Mouse (Mus musculus): ENCODE data around the gene Mrpl45.

Mrpl45 gene

DNA sequence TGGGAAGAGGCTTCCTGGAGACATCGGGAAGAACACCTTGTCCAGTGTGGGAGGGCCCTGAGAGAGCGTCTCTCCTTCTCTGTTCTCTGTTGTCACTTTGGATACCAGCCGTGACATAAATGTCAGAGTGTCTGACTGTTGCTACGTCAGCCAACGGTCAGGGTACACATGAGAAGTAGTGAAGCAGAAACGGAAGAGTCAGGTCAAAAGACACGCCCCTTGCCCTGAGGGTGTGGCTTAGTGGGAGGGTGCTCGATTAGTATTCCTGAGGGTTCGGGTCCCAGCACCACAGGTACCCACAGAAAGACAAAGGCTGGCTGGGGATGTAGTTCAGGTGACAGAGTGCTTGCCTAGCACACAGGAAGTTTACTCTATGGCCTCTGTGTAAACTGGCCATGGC lies 17.5 kb downstream of the Mrpl45 start:
- DNase-seq (ENCODE audit: low read depth, low spot score) = peak; percentile 83

DNA sequence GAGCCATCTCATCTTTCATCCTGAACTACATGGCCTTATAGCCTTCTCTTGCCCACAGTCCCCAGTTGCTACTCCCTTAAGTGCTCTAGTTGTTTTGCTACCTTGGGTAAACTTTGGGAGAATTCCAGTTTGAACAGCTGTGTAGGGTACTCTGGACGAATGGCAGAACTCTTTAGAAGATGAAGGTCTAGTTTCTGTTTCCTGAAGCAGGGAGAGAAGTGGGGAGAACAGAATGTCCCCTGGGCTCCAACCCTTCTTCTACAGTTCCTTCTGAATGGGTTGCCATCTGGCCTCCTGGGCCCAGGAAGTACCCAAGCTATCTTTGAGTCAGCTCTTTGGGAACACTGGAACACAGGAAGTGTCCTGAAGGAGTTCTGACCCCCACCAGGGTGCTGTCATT lies 18.4 kb downstream of the Mrpl45 start:
- DNase-seq (ENCODE audit: low read depth, low spot score) = no peak

- peak; percentile 22 for DNase-seq (ENCODE audit: low read depth, low spot score)
Observed at GRCm38 (mm10) chr11:97334400-97334799, 18.9 kb downstream of the Mrpl45 start.

DNA sequence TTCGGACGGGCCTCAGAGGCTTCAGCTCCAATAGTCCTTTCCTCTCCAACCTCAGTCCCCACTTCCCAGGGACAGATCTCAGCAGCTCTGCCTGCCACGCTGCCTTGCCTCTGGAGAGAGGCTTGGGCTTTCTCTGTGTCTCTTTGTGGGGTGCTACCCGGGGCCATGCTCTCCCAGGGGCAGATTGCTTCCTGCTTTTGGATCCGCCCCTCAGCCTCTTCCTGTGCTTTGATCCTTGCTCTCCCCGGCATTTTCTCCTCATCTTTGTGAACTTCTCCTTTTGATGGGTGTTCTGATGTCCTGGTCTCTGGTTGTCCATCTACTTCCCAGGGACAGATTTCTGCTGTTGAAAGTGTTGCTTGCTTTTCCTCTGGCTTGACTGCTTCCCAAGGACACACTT lies 20.7 kb downstream of the Mrpl45 start:
- DNase-seq (ENCODE audit: low read depth, low spot score) = peak; percentile 26

- DNase-seq (ENCODE audit: low read depth, low spot score) = peak; percentile 71
Observed at GRCm38 (mm10) chr11:97336751-97337345, 21.3 kb downstream of the Mrpl45 start.

DNA sequence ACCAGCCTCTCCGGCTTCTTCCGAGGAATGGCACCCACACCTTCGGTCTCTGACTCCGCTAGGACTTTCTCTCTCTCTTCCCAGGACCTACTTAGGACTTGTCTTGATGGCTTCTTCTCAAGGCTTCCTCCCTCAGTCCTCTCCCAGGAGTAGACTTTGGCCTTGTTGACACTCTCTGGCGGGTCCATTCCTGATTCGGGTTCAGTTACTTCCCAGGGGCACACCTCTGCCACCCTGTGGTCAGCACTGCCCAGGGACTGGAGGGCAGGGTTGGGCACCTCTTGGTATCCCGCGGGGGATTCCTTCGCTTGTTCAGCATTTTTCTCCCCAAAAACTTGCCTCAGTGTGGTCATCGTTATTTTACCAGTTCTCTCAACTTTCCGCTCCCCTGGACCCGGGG lies 21.8 kb downstream of the Mrpl45 start:
- DNase-seq (ENCODE audit: low read depth, low spot score) = no peak

GRCm38 (mm10) chr11:97338302-97338976 lies 22.9 kb downstream of the Mrpl45 start:
- peak; percentile 68 for DNase-seq (ENCODE audit: low read depth, low spot score)

GRCm38 (mm10) chr11:97338977-97339315 lies 23.4 kb downstream of the Mrpl45 start:
- DNase-seq (ENCODE audit: low read depth, low spot score) = peak; percentile 40

DNA sequence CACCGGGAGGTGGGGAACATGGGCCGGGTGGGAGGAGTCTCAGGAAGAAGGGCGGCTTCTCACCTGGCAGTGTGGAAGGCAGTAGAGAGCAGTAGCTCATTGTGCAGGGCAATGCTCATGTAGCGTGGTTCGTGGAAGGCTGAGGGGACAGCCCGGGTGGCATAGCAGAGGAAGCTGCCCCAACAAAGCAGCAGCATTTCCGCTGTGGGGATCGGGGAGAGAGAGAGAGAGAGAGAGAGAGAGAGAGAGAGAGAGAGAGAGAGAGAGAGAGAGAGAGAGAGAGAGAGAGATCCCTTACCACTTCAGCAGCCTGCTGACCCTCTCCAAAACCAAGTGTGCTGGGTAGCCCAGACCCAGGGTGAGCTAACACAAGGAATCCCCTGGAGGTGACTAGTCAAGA lies 27.7 kb downstream of the Mrpl45 start:
- DNase-seq (ENCODE audit: low read depth, low spot score) = no peak

- peak; percentile 68 for DNase-seq (ENCODE audit: low read depth, low spot score)
Observed at GRCm38 (mm10) chr11:97343619-97344018, 28.1 kb downstream of the Mrpl45 start.

DNA sequence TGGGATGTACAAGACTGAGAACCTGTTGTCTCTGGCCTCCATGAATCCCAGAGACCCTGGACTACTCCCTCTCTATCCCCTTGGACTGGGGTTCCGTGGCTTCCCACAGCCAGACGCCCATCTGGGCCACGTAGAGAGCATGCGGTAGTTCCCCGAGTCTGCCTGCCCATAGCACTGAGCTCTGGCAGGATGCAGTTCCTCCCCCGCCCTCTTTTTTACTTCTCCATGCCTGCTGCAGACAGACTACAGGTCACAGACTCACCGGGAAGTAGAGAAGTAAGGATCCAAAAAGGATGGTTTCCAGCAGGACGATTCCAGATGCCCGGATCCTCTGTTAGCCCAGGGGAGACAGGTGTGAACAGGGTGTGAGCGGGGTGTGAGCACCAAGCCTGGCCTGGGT lies 29.9 kb downstream of the Mrpl45 start:
- DNase-seq (ENCODE audit: low read depth, low spot score) = no peak

DNA sequence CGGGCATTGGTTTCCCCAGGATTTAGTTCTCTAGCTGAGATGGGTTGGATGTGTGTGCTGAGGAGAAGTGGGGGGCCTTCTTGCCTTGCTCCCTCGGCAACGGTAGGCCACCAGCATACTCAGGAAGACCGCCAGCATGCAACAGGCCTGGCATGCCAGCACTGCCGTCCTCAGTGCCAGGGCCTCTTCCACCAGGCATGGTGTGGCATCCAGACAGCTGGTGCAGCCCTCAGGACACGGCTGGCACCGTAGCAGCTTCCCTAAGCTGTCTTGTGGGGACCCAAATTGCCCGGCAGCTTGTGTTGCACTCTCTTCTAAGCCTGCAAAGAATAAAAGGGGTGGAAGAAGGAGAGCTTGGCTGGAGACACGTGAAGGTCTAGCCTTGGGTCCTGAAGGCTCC lies 30.9 kb downstream of the Mrpl45 start:
- no peak for DNase-seq (ENCODE audit: low read depth, low spot score)

DNA sequence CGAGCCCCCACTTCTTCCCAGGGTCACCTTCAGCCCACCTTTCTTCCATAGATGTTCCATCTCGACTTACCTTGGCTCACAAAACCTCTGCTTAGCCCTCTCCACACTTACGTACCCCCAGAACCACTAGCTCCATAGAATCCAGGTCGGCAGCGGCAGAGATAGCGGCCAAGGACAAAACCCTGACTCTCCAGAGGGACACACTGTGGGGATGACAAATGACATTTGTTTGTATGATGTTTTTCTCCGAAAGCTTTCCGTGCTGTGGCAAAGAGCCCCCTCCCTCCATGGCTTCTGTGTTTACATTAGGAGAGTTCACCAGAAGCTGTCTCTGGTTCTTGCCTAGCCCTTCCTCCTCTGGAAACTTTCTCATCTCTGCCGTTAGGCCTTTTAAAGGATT lies 31.8 kb downstream of the Mrpl45 start:
- no peak for DNase-seq (ENCODE audit: low read depth, low spot score)

- peak; percentile 74 for DNase-seq (ENCODE audit: low read depth, low spot score)
Observed at GRCm38 (mm10) chr11:97350035-97350434, 34.5 kb downstream of the Mrpl45 start.

DNA sequence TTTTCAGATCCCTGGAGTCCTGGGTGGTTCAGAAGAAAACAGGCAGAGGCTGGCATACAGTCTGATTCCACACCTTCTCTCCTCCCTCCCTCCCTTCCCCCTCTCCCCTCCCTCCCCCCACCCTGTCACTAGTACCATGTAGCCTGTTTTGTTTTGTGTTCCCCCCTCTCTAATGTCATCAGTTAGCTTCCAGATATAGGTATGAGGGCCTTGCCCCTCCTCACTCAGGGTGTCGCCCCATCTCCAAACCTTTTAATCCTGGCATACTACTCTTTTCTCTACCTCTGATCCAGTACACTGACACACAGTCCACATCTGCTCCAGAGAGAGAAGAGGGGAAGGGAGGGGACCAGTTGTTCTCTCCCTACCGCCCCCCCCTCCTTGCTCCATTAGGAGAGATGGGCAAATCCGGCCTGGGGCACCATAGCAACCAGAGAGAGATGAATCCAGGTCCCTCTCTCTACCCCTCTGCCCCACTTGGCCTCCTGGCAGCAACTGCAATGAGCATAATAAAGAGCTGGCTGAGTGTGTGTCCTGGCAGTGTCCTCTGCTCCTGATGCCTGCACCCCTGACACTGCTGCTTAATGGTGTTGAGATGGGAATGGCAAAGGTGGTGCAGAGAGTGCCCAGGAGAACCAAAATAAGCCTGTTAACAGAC lies 36.6 kb downstream of the Mrpl45 start, which contains the start of gene Gpr179:
Gene Gpr179 (minus strand): TSS at position 51 of the 658 bp plus-strand sequence.
- no peak for DNase-seq (ENCODE audit: low read depth, low spot score)

DNA sequence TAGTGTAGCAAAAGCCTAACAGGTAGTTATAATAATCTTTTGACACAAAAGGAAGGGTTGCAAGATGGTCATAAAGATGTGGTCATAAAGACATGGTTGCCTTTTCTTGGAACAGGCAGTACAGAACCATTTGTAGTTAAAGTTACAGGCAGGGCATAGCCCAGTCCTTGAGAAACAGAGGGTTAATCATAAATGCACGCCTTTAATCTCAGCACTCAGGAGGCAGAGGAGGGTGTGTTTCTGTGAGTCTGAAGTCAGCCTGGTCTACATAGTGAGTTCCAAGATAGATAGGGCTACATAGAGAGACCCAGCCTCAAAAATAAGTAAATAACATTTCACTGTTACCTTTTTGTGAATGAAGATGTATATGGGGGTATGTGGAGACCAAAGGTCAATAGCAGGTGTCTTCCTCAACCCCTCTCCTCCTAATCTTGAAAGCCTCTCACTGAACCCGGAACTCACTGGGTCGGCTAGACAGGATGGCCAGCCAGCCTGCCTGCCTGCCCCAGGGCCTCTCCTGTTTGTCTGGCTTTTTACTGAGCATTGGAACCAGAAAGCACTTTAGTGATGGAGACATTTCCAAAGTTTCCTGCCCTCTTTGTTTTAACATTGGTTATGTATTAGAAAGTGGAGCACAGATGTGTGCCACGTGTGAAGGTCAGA lies 37.5 kb downstream of the Mrpl45 start:
- DNase-seq (ENCODE audit: low read depth, low spot score) = no peak

DNA sequence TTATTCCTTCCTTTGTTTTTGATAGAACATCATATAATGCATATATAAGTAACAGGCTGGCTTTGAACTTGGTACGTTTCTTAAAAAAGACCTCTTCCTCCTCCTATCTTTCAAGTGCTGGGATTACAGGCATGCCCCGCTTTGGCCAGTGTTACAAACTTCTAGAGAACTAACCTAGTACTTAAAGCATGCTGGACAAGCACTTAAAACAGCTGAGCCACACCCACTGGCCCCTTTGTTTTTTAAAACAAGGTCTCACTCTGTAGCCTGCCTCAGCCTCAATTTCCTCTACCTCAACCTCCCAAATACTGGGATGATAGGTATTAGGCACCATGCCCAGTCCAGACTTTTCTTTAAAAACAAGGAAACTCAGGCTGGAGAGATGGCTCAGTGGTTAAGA lies 39.1 kb downstream of the Mrpl45 start:
- DNase-seq (ENCODE audit: low read depth, low spot score) = peak; percentile 78

DNA sequence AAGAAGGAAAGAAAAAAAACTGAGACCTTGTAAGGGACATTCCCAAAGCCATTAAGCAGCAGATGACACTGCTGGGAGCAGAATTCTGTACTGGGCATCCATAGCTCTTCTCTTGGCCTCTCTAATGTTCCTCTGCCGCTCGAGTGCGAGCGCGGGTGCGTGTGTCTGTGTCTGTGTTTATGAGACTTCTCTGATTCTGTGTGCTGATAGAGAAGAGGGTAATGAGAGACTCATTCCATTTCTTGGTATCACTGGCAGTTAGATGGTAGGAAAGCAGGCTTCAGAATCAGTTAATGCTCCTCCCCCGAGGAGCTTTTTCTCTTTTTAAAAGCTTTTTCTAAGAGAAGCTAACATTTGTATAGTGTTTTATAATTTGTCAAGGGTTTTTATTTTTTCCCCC lies 39.7 kb downstream of the Mrpl45 start:
- DNase-seq (ENCODE audit: low read depth, low spot score) = no peak

DNA sequence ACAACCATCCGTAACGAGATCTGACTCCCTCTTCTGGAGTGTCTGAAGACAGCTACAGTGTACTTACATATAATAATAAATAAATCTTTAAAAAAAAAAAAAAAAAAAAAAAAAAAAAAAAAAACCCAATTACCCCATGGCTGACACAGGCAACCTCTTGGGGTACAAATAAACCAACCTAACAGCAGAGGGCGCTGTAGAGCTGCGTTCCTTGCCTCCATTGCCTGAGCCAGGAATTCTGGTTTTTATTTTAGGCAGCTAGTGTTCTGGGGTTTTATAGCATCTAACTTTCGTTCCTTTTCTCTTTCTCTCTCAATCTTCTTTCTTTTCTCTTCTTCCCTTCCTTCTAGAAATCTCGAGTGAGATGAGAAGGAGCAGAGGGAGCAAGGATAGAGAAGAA lies 42.1 kb downstream of the Mrpl45 start:
- peak; percentile 84 for DNase-seq (ENCODE audit: low read depth, low spot score)

GRCm38 (mm10) chr11:97361948-97362648 lies 46.6 kb downstream of the Mrpl45 start, which contains the start of gene Socs7:
Socs7 (plus strand) TSS chr11:97362551.
- DNase-seq (ENCODE audit: low read depth, low spot score) = peak; percentile 93

- no peak for DNase-seq (ENCODE audit: low read depth, low spot score)
Observed at GRCm38 (mm10) chr11:97362649-97362942, 47.1 kb downstream of the Mrpl45 start.
